Mouse (Mus musculus) MEL (cell line): ENCODE measurements at regions not wholly inside any gene's neighbourhood (a gene's known extent, or its start where the extent isn't known, plus 50 kb on each side); places are given as distances from the start of the nearest gene placed in this dataset.

Experiments used
- DNase-seq: peaks from one replicate; pipeline ENCODE4 v3.0.0; 2011; ENCODE audit warnings: low read depth, low spot score
- H3K27ac ChIP-seq: 2 replicates; pipeline ENCODE4 v1.5.1; 2012; ENCODE audit warnings: low read depth, mild to moderate bottlenecking, control low read depth, low read length, moderate library complexity; ENCODE audit not compliant: control insufficient read depth
- H3K27me3 ChIP-seq, 2 experiments: fragments of 150-350 bp in 1 of 2; sonication (generic) in 1 of 2; 2 replicates each; pipeline ENCODE4 v1.6.1; 2012; ENCODE audit warnings: low read length in 2 of 2, mild to moderate bottlenecking in 2 of 2, improper control_type of control experiment in 1 of 2, moderate library complexity in 1 of 2; ENCODE audit not compliant: insufficient read depth in 2 of 2, control insufficient read depth in 1 of 2
- H3K36me3 ChIP-seq, 2 experiments: 2 replicates each; pipeline ENCODE4 v1.6.1; 2012 to 2014; ENCODE audit warnings: low read length in 2 of 2, improper control_type of control experiment in 1 of 2, inconsistent platforms in 1 of 2, mild to moderate bottlenecking in 1 of 2; ENCODE audit not compliant: insufficient read depth in 2 of 2, control insufficient read depth in 1 of 2
- H3K4me1 ChIP-seq, 2 experiments: fragments of 150-350 bp in 1 of 2; sonication (generic) in 1 of 2; 2 replicates each; pipeline ENCODE4 v1.6.1; 2012; ENCODE audit warnings: low read length in 2 of 2, improper control_type of control experiment in 1 of 2, mild to moderate bottlenecking in 1 of 2; ENCODE audit not compliant: insufficient read depth in 2 of 2, control insufficient read depth in 1 of 2
- H3K4me3 ChIP-seq, 2 experiments: fragments of 150-350 bp in 1 of 2; sonication (generic) in 1 of 2; 2 replicates each; pipeline ENCODE4 v1.5.1; 2012; ENCODE audit warnings: low read depth in 2 of 2, low read length in 2 of 2, mild to moderate bottlenecking in 2 of 2, moderate library complexity in 2 of 2, control low read depth in 1 of 2, improper control_type of control experiment in 1 of 2; ENCODE audit not compliant: control insufficient read depth in 1 of 2, insufficient read depth in 1 of 2
- H3K79me2 ChIP-seq: 2 replicates; pipeline ENCODE4 v1.6.1; 2012; ENCODE audit warnings: mild to moderate bottlenecking, low read length, moderate library complexity; ENCODE audit not compliant: control insufficient read depth, poor library complexity, insufficient read depth
- H3K9ac ChIP-seq: 2 replicates; pipeline ENCODE4 v1.6.1; 2012; ENCODE audit warnings: low read depth, mild to moderate bottlenecking, control low read depth, low read length, moderate library complexity; ENCODE audit not compliant: control insufficient read depth, poor library complexity, severe bottlenecking
- H3K9me3 ChIP-seq: fragments of 150-350 bp; sonication (generic); replicated peaks from 2 replicates; pipeline ENCODE4 v1.6.1; 2012; ENCODE audit warnings: mild to moderate bottlenecking, low read length, improper control_type of control experiment, moderate library complexity; ENCODE audit not compliant: insufficient read depth
- BHLHE40 ChIP-seq: IDR thresholded peaks from 2 replicates; pipeline ENCODE4 v1.6.1; 2012; ENCODE audit warnings: low read depth, mild to moderate bottlenecking, inconsistent platforms, low read length, improper control_type of control experiment, borderline replicate concordance
- CTCF ChIP-seq, 3 experiments: IDR thresholded peaks in 2 of 3; conservative IDR thresholded peaks in 1 of 3; 2 replicates each; pipeline ENCODE4 v1.5.1; 2011 to 2012; ENCODE audit warnings: low read length in 3 of 3, low read depth in 2 of 3, mild to moderate bottlenecking in 2 of 3, improper control_type of control experiment in 1 of 3, inconsistent platforms in 1 of 3, mixed read lengths in 1 of 3, moderate library complexity in 1 of 3; ENCODE audit not compliant: control insufficient read depth in 1 of 3, insufficient read depth in 1 of 3, poor library complexity in 1 of 3, severe bottlenecking in 1 of 3
- ETS1 ChIP-seq: IDR thresholded peaks from 2 replicates; pipeline ENCODE4 v1.6.1; 2012; ENCODE audit warnings: low read depth, mild to moderate bottlenecking, inconsistent platforms, low read length, improper control_type of control experiment, moderate library complexity
- GATA1 ChIP-seq: IDR thresholded peaks from 2 replicates; pipeline ENCODE4 v1.6.1; 2011; ENCODE audit warnings: low read depth, low read length, improper control_type of control experiment
- JUND ChIP-seq: IDR thresholded peaks from 2 replicates; pipeline ENCODE4 v1.6.1; 2011; ENCODE audit warnings: low read depth, mild to moderate bottlenecking, improper control_type of control experiment, low read length
- MAFK ChIP-seq: IDR thresholded peaks from 2 replicates; pipeline ENCODE4 v1.6.1; 2011; ENCODE audit warnings: low read depth, mild to moderate bottlenecking, low read length, improper control_type of control experiment, borderline replicate concordance
- MAX ChIP-seq: IDR thresholded peaks from 2 replicates; pipeline ENCODE4 v1.6.1; 2011; ENCODE audit warnings: low read length, improper control_type of control experiment
- MAZ ChIP-seq: IDR thresholded peaks from 2 replicates; pipeline ENCODE4 v1.6.1; 2012; ENCODE audit warnings: low read depth, mild to moderate bottlenecking, inconsistent platforms, low read length, improper control_type of control experiment
- MEF2A ChIP-seq: IDR thresholded peaks from 2 replicates; pipeline ENCODE4 v1.6.1; 2014; ENCODE audit warnings: low read depth, mild to moderate bottlenecking, inconsistent platforms, low read length, improper control_type of control experiment; ENCODE audit not compliant: poor library complexity, insufficient replicate concordance, severe bottlenecking; ENCODE audit errors: extremely low read depth
- MXI1 ChIP-seq: IDR thresholded peaks from 2 replicates; pipeline ENCODE4 v1.6.1; 2011; ENCODE audit warnings: mild to moderate bottlenecking, low read depth, low read length, improper control_type of control experiment
- NELFE ChIP-seq: IDR thresholded peaks from 2 replicates; pipeline ENCODE4 v1.6.1; 2011; ENCODE audit warnings: low read depth, low read length, improper control_type of control experiment
- POLR2A ChIP-seq, 2 experiments: IDR thresholded peaks; 2 replicates each; pipeline ENCODE4 v1.6.1; 2011 to 2012; ENCODE audit warnings: low read length in 2 of 2, mild to moderate bottlenecking in 2 of 2, control low read depth in 1 of 2, improper control_type of control experiment in 1 of 2, low read depth in 1 of 2, moderate library complexity in 1 of 2; ENCODE audit not compliant: control insufficient read depth in 1 of 2, insufficient read depth in 1 of 2, poor library complexity in 1 of 2
- POLR2AphosphoS2 ChIP-seq: IDR thresholded peaks from 2 replicates; pipeline ENCODE4 v1.6.1; 2011; ENCODE audit warnings: low read length, improper control_type of control experiment
- RAD21 ChIP-seq: IDR thresholded peaks from 2 replicates; pipeline ENCODE4 v1.6.1; 2011; ENCODE audit warnings: mild to moderate bottlenecking, low read depth, low read length, improper control_type of control experiment
- RCOR1 ChIP-seq: IDR thresholded peaks from 2 replicates; pipeline ENCODE4 v1.6.1; 2012; ENCODE audit warnings: low read depth, mild to moderate bottlenecking, inconsistent platforms, low read length, improper control_type of control experiment
- SMC3 ChIP-seq: IDR thresholded peaks from 2 replicates; pipeline ENCODE4 v1.6.1; 2011; ENCODE audit warnings: low read depth, low read length, improper control_type of control experiment
- TAL1 ChIP-seq: IDR thresholded peaks from 2 replicates; pipeline ENCODE4 v1.6.1; 2012; ENCODE audit warnings: mild to moderate bottlenecking, inconsistent platforms, low read length, moderate library complexity, mixed read lengths
- TBP ChIP-seq: IDR thresholded peaks from 2 replicates; pipeline ENCODE4 v1.8.0; 2011; ENCODE audit warnings: low read depth, low read length, improper control_type of control experiment
- TCF12 ChIP-seq: IDR thresholded peaks from 2 replicates; pipeline ENCODE4 v1.6.1; 2014; ENCODE audit warnings: low read depth, mild to moderate bottlenecking, inconsistent platforms, low read length, improper control_type of control experiment, moderate library complexity
- UBTF ChIP-seq: IDR thresholded peaks from 2 replicates; pipeline ENCODE4 v1.6.1; 2012; ENCODE audit warnings: low read depth, mild to moderate bottlenecking, inconsistent platforms, low read length, improper control_type of control experiment, moderate library complexity, borderline replicate concordance; ENCODE audit not compliant: insufficient read depth
- USF1 ChIP-seq: IDR thresholded peaks from 2 replicates; pipeline ENCODE4 v1.6.1; 2014; ENCODE audit warnings: low read depth, mild to moderate bottlenecking, inconsistent platforms, low read length, improper control_type of control experiment, moderate library complexity
- USF2 ChIP-seq, 2 experiments: IDR thresholded peaks; 2 replicates each; pipeline ENCODE4 v1.6.1; 2011 to 2012; ENCODE audit warnings: improper control_type of control experiment in 2 of 2, low read length in 2 of 2, borderline replicate concordance in 1 of 2, inconsistent platforms in 1 of 2, low read depth in 1 of 2, mild to moderate bottlenecking in 1 of 2; ENCODE audit not compliant: insufficient read depth in 1 of 2
- ZC3H11A ChIP-seq: IDR thresholded peaks from 2 replicates; pipeline ENCODE4 v1.6.1; 2012; ENCODE audit warnings: low read depth, mild to moderate bottlenecking, inconsistent platforms, low read length, improper control_type of control experiment
- ZKSCAN1 ChIP-seq: IDR thresholded peaks from 2 replicates; pipeline ENCODE4 v1.6.1; 2012; ENCODE audit warnings: low read depth, mild to moderate bottlenecking, inconsistent platforms, low read length, improper control_type of control experiment, moderate library complexity
- ZNF384 ChIP-seq: IDR thresholded peaks from 2 replicates; pipeline ENCODE4 v1.6.1; 2012; ENCODE audit warnings: low read depth, mild to moderate bottlenecking, inconsistent platforms, low read length, improper control_type of control experiment

- no peak for DNase-seq
- no peaks in the 10 kb centered on the region for H3K27me3 ChIP-seq
- no peak overlapping the region for H3K9ac ChIP-seq
- H3K79me2 ChIP-seq: no peaks in the 10 kb centered on the region
- no peak overlapping the region for H3K4me3 ChIP-seq
- no peak overlapping the region for H3K27ac ChIP-seq
- no peak for TF ChIP-seq TCF12
- no peak for TF ChIP-seq MAZ
- TF ChIP-seq ETS1: no peak
- no peak for TF ChIP-seq ZKSCAN1
- TF ChIP-seq MXI1: no peak
- TF ChIP-seq UBTF: no peak
- no peak for TF ChIP-seq ZNF384
- no peak for TF ChIP-seq GATA1
- TF ChIP-seq NELFE: no peak
- TF ChIP-seq ZC3H11A: no peak
- TF ChIP-seq CTCF (IDR thresholded peaks at IDR 0.05 in 2 of 3, conservative IDR thresholded peaks at IDR 0.05 in 1 of 3; ENCODE audit: control insufficient read depth in 1 of 3, insufficient read depth in 1 of 3, low read depth in 2 of 3, low read length in 3 of 3, poor library complexity in 1 of 3, severe bottlenecking in 1 of 3): no peak
- no peak for TF ChIP-seq MAFK
- no peak for TF ChIP-seq USF1
- no peak for TF ChIP-seq POLR2AphosphoS2
- no peak for TF ChIP-seq TBP
- no peak for TF ChIP-seq JUND
- no peak for TF ChIP-seq BHLHE40
- no peak for TF ChIP-seq RAD21
- H3K9me3 ChIP-seq: no peaks in the 10 kb centered on the region
- H3K36me3 ChIP-seq: no peaks in the 10 kb centered on the region
- no peaks in the 10 kb centered on the region for H3K4me1 ChIP-seq
Measured at GRCm38 (mm10) chr3:148650241-148650640, 340.1 kb downstream of the Adgrl2 start.

GRCm38 (mm10) chr3:148644924-148645323 lies 345.4 kb downstream of the Adgrl2 start:
- no peak for DNase-seq
- no peaks in the 10 kb centered on the region for H3K9me3 ChIP-seq
- no peak overlapping the region for H3K9ac ChIP-seq
- H3K79me2 ChIP-seq: no peaks in the 10 kb centered on the region
- H3K27ac ChIP-seq: no peak overlapping the region
- H3K27me3 ChIP-seq: no peaks in the 10 kb centered on the region
- no peaks in the 10 kb centered on the region for H3K4me1 ChIP-seq
- no peaks in the 10 kb centered on the region for H3K36me3 ChIP-seq
- no peak overlapping the region for H3K4me3 ChIP-seq
- TF ChIP-seq SMC3: no peak
- TF ChIP-seq MAX: no peak
- TF ChIP-seq TBP: no peak
- no peak for TF ChIP-seq TAL1
- no peak for TF ChIP-seq JUND
- TF ChIP-seq TCF12: no peak
- no peak for TF ChIP-seq POLR2A (IDR thresholded peaks at IDR 0.05; ENCODE audit: control insufficient read depth in 1 of 2, insufficient read depth in 1 of 2, low read depth in 1 of 2, low read length in 2 of 2, poor library complexity in 1 of 2)
- TF ChIP-seq RCOR1: no peak
- no peak for TF ChIP-seq MEF2A
- TF ChIP-seq ZKSCAN1: no peak
- TF ChIP-seq ZNF384: no peak
- TF ChIP-seq USF2 (IDR thresholded peaks at IDR 0.05; ENCODE audit: borderline replicate concordance in 1 of 2, insufficient read depth in 1 of 2, low read depth in 1 of 2, low read length in 2 of 2): no peak
- TF ChIP-seq USF1: no peak
